Mouse (Mus musculus) megakaryocyte, embryonic 14.5 days (primary cell): Measurements from ENCODE around the gene Crlf1. TPM values are rescaled to one million over a fixed set of nuclear protein-coding genes. Genes with fewer than 3 reads are reported as not detected.
A peak's percentile ranks its signal among the peaks of the same experiment; 100 is the strongest.

Experiments
- H3K27me3 ChIP-seq: replicated peaks from 2 replicates; pipeline ENCODE3; 2012; ENCODE audit warnings: inconsistent platforms
- H3K36me3 ChIP-seq: replicated peaks from 2 replicates; pipeline ENCODE3; 2012; ENCODE audit warnings: low read length, inconsistent platforms, mixed read lengths
- H3K4me1 ChIP-seq: 2 replicates; pipeline ENCODE4 v1.6.1; 2012; ENCODE audit warnings: inconsistent platforms
- H3K4me3 ChIP-seq: replicated peaks from 2 replicates; pipeline ENCODE3; 2012; ENCODE audit warnings: moderate library complexity, mild to moderate bottlenecking, inconsistent platforms
- H3K9me3 ChIP-seq: 2 replicates; pipeline ENCODE4 v1.6.1; 2012; ENCODE audit warnings: inconsistent platforms
- FLI1 ChIP-seq: IDR thresholded peaks from 2 replicates; pipeline ENCODE4 v1.6.1; 2012; ENCODE audit warnings: low read length, inconsistent platforms, mixed read lengths
- GATA1 ChIP-seq: IDR thresholded peaks from 3 replicates; pipeline ENCODE4 v1.6.1; 2012; ENCODE audit warnings: mixed read lengths, low read length, inconsistent platforms, borderline replicate concordance
- polyA plus RNA-seq: library from polyadenylated mRNA; stranded (reverse); fragments of >175 nt; gene quantifications from 2 replicates; pipeline ENCODE4 v1.2.3, GENCODE M21; 2012; ENCODE audit warnings: low replicate concordance; ENCODE audit not compliant: insufficient read depth

Gene Crlf1
- polyA plus RNA-seq, 1 experiment, result not detected

DNA sequence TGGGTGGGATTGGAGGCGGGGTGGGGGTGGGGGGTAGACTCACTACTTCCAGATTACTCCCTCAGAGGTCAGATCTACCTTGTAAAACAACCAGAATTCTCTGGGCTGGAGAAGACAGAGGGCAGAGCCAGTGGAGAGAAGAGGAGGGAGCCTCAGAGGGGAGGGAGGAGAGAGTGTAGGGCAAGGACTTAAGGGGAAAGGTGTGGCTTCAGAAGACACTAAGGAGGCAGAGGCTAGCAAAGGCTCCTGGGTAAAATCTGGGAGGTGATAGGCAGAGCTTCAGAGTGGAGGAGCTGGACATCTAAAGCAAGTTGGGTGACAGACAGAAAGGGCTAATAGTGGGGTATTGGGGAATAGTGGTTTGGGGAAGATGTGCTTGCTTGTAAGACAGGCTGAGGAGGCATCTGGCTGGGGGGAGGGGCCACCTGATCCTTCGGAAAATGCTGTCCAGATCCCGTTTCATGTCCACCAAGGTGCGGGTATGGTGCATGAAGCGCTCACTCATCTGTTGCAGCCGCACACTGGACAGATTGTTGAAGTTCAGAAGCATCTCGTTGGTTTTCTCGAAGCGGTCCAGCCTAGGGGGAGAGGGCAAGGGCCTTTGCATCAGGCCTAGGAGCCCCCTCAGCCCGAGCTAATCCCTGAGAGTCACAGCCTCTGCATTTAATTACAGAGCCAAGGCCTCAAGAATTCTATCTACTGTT lies 25.1 kb downstream of the Crlf1 start:
- H3K9me3 ChIP-seq, result no peaks in the 10 kb centered on the region
- H3K4me3 ChIP-seq, result no peak overlapping the region
- H3K27me3 ChIP-seq, result no peaks in the 10 kb centered on the region
- H3K4me1 ChIP-seq, result peaks cover 57% of the 10 kb centered on the region
- peaks cover 74% of the 10 kb centered on the region for H3K36me3 ChIP-seq
- TF ChIP-seq GATA1, result no peak
- TF ChIP-seq FLI1, result no peak

DNA sequence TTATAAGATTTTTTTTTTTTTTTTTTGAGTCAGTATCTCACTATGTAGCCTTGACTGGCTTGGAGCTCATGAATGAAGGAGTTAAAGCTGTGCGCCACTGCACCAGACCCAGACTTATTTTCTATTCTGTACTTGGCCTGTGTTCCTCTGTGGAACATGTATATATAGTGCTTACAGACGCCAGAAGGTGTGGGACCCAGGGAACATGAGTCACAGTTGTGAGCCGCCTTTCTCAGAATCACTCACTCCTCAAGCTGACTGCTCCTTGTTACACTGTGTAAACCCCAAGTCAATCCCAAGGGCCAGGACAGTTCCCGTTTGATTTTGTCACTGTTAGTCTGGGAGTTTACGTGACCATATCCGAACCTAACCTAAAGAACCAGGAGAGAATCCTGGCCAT lies 26.1 kb downstream of the Crlf1 start:
- Histone ChIP-seq H3K36me3 (peaks cover 64% of the 10 kb centered on the region), H3K4me3 (no peak overlapping the region), H3K27me3 (no peaks in the 10 kb centered on the region), H3K9me3 (no peaks in the 10 kb centered on the region), H3K4me1 (peaks cover 55% of the 10 kb centered on the region)
- TF ChIP-seq GATA1 (no peak), FLI1 (no peak)

- no peak for TF ChIP-seq FLI1
- TF ChIP-seq GATA1, result no peak
- no peaks in the 10 kb centered on the region for H3K27me3 ChIP-seq
- peaks cover 50% of the 10 kb centered on the region for H3K4me1 ChIP-seq
- no peaks in the 10 kb centered on the region for H3K9me3 ChIP-seq
- peaks cover 59% of the 10 kb centered on the region for H3K36me3 ChIP-seq
- no peak overlapping the region for H3K4me3 ChIP-seq
Observed at GRCm38 (mm10) chr8:70519606-70520005, 26.6 kb downstream of the Crlf1 start.

GRCm38 (mm10) chr8:70522592-70523403 lies 29.8 kb downstream of the Crlf1 start:
- Histone ChIP-seq H3K27me3 (no peaks in the 10 kb centered on the region), H3K4me1 (peaks cover 50% of the 10 kb centered on the region), H3K36me3 (peaks cover 30% of the 10 kb centered on the region), H3K4me3 (peak overlapping the region; percentile 96), H3K9me3 (no peaks in the 10 kb centered on the region)
- no peak for TF ChIP-seq FLI1
- no peak for TF ChIP-seq GATA1

DNA sequence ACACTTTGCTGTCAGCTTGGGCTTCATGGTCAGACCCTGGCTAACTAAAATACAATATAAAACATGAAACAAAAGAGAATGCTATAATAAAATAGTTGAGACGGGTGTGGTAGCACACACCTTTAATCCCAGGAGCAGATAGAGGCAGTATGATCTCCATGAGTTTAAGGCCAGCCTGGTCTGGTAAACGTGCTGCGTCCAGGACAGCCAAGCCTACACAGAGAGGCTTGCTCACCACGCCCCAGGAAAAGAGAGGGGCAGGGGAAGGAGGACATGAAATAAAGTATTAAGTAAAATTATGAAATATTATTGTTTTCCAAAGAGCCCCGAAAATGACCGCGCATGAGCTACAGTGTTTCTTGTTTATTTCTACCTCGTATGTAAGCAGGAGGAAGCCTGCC lies 34.2 kb downstream of the Crlf1 start:
- Histone ChIP-seq H3K9me3 (no peaks in the 10 kb centered on the region), H3K4me1 (peaks cover 62% of the 10 kb centered on the region), H3K36me3 (peaks cover 29% of the 10 kb centered on the region), H3K4me3 (peak overlapping the region; percentile 96), H3K27me3 (no peaks in the 10 kb centered on the region)
- no peak for TF ChIP-seq GATA1
- no peak for TF ChIP-seq FLI1

DNA sequence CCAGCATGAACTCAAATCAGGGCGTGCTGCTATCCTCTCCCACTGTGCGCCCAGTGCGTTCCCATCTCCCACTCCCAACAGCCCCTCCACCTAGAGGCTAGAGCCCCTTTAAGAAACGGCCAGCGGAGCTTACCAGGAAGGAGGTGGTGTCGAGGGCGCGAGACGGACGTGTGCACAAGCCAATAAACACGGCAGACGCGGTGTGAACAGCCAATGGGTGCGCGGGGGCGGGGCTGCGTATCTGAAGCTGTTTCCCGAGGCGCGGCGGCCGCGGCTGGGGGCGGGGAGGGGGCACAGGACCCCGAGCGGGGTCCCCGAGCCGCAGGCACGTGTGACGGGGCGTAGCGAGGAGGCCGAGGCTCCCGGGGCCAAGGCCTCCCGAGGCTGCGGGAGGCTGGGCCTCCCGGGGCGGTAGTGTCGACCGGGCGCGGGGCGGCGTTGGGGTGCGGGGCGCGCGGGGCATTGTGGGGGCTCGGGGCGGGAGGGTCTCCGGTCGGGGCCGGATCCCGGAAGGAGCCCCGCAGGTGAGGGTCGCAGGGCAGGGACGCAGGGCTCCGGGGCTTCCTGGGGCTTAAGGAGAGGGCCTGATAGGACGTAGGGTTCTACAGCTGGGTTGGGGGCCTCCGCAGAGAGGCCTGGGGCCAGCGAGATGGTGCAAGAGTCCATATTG lies 34.7 kb downstream of the Crlf1 start, which contains the start of the genes Fkbp8 and Kxd1:
Gene Fkbp8 (plus strand): TSS at position 213 of the 670 bp plus-strand sequence.
Gene Kxd1 (minus strand): TSS at position 445 of the 670 bp plus-strand sequence.
- Histone ChIP-seq H3K27me3 (no peaks in the 10 kb centered on the region), H3K36me3 (peaks cover 34% of the 10 kb centered on the region), H3K4me1 (peaks cover 64% of the 10 kb centered on the region), H3K4me3 (peak within 1 kb of the TSS; percentile 96), H3K9me3 (no peaks in the 10 kb centered on the region)
- TF ChIP-seq GATA1 (no peak), FLI1 (no peak)

- H3K9me3 ChIP-seq, result no peaks in the 10 kb centered on the region
- no peaks in the 10 kb centered on the region for H3K27me3 ChIP-seq
- peaks cover 39% of the 10 kb centered on the region for H3K36me3 ChIP-seq
- H3K4me1 ChIP-seq, result peaks cover 69% of the 10 kb centered on the region
- peak overlapping the region; percentile 96 for H3K4me3 ChIP-seq
- no peak for TF ChIP-seq FLI1
- TF ChIP-seq GATA1, result no peak
Observed at GRCm38 (mm10) chr8:70528182-70528797, 35.3 kb downstream of the Crlf1 start.

GRCm38 (mm10) chr8:70529299-70529698 lies 36.3 kb downstream of the Crlf1 start:
- peak overlapping the region; percentile 92 for H3K4me3 ChIP-seq
- peaks cover 48% of the 10 kb centered on the region for H3K36me3 ChIP-seq

GRCm38 (mm10) chr8:70529741-70530161 lies 36.8 kb downstream of the Crlf1 start:
- TF ChIP-seq FLI1 (no peak), GATA1 (no peak)
- no peaks in the 10 kb centered on the region for H3K27me3 ChIP-seq
- no peaks in the 10 kb centered on the region for H3K9me3 ChIP-seq
- peak overlapping the region; percentile 92 for H3K4me3 ChIP-seq
- H3K4me1 ChIP-seq, result peaks cover 77% of the 10 kb centered on the region
- H3K36me3 ChIP-seq, result peaks cover 52% of the 10 kb centered on the region

More at GRCm38 (mm10) chr8:70529299-70529698, 36.3 kb downstream of the Crlf1 start:
- no peaks in the 10 kb centered on the region for H3K27me3 ChIP-seq
- no peak for TF ChIP-seq FLI1
- no peak for TF ChIP-seq GATA1
- no peaks in the 10 kb centered on the region for H3K9me3 ChIP-seq
- peaks cover 73% of the 10 kb centered on the region for H3K4me1 ChIP-seq
